Mouse (Mus musculus): ENCODE results near the gene Fat2. TPM values are rescaled to one million over a fixed set of nuclear protein-coding genes. Genes with fewer than 3 reads are reported as not detected.

Gene Fat2
- polyA plus RNA-seq, 1 experiment from 2014 or later: 0.61 TPM

- no peak for DNase-seq (ENCODE audit: low spot score)
- WGBS: 91% methylated on average over 6 of the region's 6 CpGs
Observed at GRCm38 (mm10) chr11:55268580-55268979, 67.8 kb downstream of the Fat2 start.

GRCm38 (mm10) chr11:55265647-55266046, 70.7 kb downstream of the Fat2 start:
- H3K4me3 ChIP-seq (ENCODE audit: low read depth, low read length): no peak overlapping the region
- no peak for TF ChIP-seq EP300 (optimal IDR thresholded peaks at IDR 0.05)
- TF ChIP-seq CTCF (IDR thresholded peaks at IDR 0.05; ENCODE audit: low read depth): no peak
- ATAC-seq (ENCODE audit: low FRiP score, low TSS enrichment): no peak
- no peak overlapping the region for H3K4me2 ChIP-seq (replicated peaks; ENCODE audit: low read depth)
- no peaks in the 10 kb centered on the region for H3K36me3 ChIP-seq (ENCODE audit: control insufficient read depth, insufficient read depth, low read length)
- H3K4me1 ChIP-seq (replicated peaks; ENCODE audit: control insufficient read depth, insufficient read depth): no peaks in the 10 kb centered on the region
- no peaks in the 10 kb centered on the region for H3K27me3 ChIP-seq (ENCODE audit: control insufficient read depth, insufficient read depth, low read length)
- no peak overlapping the region for H3K27ac ChIP-seq (replicated peaks)
- no peak for DNase-seq (ENCODE audit: low spot score)
- H3K9ac ChIP-seq (ENCODE audit: low read length): no peak overlapping the region
- H3K9me3 ChIP-seq (ENCODE audit: control insufficient read depth, low read length): no peaks in the 10 kb centered on the region
- WGBS: 63% methylated on average over 2 of the region's 2 CpGs

More at GRCm38 (mm10) chr11:55268580-55268979, 67.8 kb downstream of the Fat2 start:
- Histone ChIP-seq H3K4me1 (replicated peaks; ENCODE audit: control insufficient read depth, insufficient read depth) (no peaks in the 10 kb centered on the region), H3K9me3 (ENCODE audit: control insufficient read depth, low read length) (no peaks in the 10 kb centered on the region), H3K4me2 (replicated peaks; ENCODE audit: low read depth) (no peak overlapping the region), H3K4me3 (ENCODE audit: low read depth, low read length) (no peak overlapping the region), H3K27ac (replicated peaks) (no peak overlapping the region), H3K36me3 (ENCODE audit: control insufficient read depth, insufficient read depth, low read length) (no peaks in the 10 kb centered on the region), H3K27me3 (ENCODE audit: control insufficient read depth, insufficient read depth, low read length) (no peaks in the 10 kb centered on the region), H3K9ac (ENCODE audit: low read length) (no peak overlapping the region)
- no peak for ATAC-seq (ENCODE audit: low FRiP score, low TSS enrichment)
- TF ChIP-seq CTCF (IDR thresholded peaks at IDR 0.05; ENCODE audit: low read depth) (no peak), EP300 (optimal IDR thresholded peaks at IDR 0.05) (no peak)

- Histone ChIP-seq H3K4me2 (replicated peaks; ENCODE audit: low read depth) (no peak overlapping the region), H3K27me3 (ENCODE audit: control insufficient read depth, insufficient read depth, low read length) (no peaks in the 10 kb centered on the region), H3K27ac (replicated peaks) (no peak overlapping the region), H3K9me3 (ENCODE audit: control insufficient read depth, low read length) (no peaks in the 10 kb centered on the region), H3K4me3 (ENCODE audit: low read depth, low read length) (no peak overlapping the region), H3K4me1 (replicated peaks; ENCODE audit: control insufficient read depth, insufficient read depth) (no peaks in the 10 kb centered on the region), H3K36me3 (ENCODE audit: control insufficient read depth, insufficient read depth, low read length) (no peaks in the 10 kb centered on the region), H3K9ac (ENCODE audit: low read length) (no peak overlapping the region)
- WGBS: 76% methylated on average over 2 of the region's 2 CpGs
- ATAC-seq (ENCODE audit: low FRiP score, low TSS enrichment): no peak
- DNase-seq (ENCODE audit: low spot score): no peak
- TF ChIP-seq EP300 (optimal IDR thresholded peaks at IDR 0.05): no peak
- TF ChIP-seq CTCF (IDR thresholded peaks at IDR 0.05; ENCODE audit: low read depth): no peak
Observed at GRCm38 (mm10) chr11:55264318-55264717, 72.0 kb downstream of the Fat2 start.

GRCm38 (mm10) chr11:55262000-55262399, 74.4 kb downstream of the Fat2 start:
- Histone ChIP-seq H3K4me3 (ENCODE audit: low read depth, low read length) (no peak overlapping the region), H3K9me3 (ENCODE audit: control insufficient read depth, low read length) (no peaks in the 10 kb centered on the region), H3K4me1 (replicated peaks; ENCODE audit: control insufficient read depth, insufficient read depth) (no peaks in the 10 kb centered on the region), H3K27me3 (ENCODE audit: control insufficient read depth, insufficient read depth, low read length) (no peaks in the 10 kb centered on the region), H3K9ac (ENCODE audit: low read length) (no peak overlapping the region), H3K36me3 (ENCODE audit: control insufficient read depth, insufficient read depth, low read length) (no peaks in the 10 kb centered on the region), H3K27ac (replicated peaks) (no peak overlapping the region), H3K4me2 (replicated peaks; ENCODE audit: low read depth) (no peak overlapping the region)
- DNase-seq (ENCODE audit: low spot score) (no peak), ATAC-seq (ENCODE audit: low FRiP score, low TSS enrichment) (no peak)
- WGBS: 54% methylated on average over 5 of the region's 5 CpGs
- TF ChIP-seq EP300 (optimal IDR thresholded peaks at IDR 0.05): no peak
- no peak for TF ChIP-seq CTCF (IDR thresholded peaks at IDR 0.05; ENCODE audit: low read depth)

GRCm38 (mm10) chr11:55261105-55261504, 75.3 kb downstream of the Fat2 start:
- Histone ChIP-seq H3K4me3 (ENCODE audit: low read depth, low read length) (no peak overlapping the region), H3K27ac (replicated peaks) (no peak overlapping the region), H3K27me3 (ENCODE audit: control insufficient read depth, insufficient read depth, low read length) (no peaks in the 10 kb centered on the region), H3K9ac (ENCODE audit: low read length) (no peak overlapping the region), H3K9me3 (ENCODE audit: control insufficient read depth, low read length) (no peaks in the 10 kb centered on the region), H3K4me2 (replicated peaks; ENCODE audit: low read depth) (no peak overlapping the region), H3K4me1 (replicated peaks; ENCODE audit: control insufficient read depth, insufficient read depth) (no peaks in the 10 kb centered on the region), H3K36me3 (ENCODE audit: control insufficient read depth, insufficient read depth, low read length) (no peaks in the 10 kb centered on the region)
- no peak for DNase-seq (ENCODE audit: low spot score)
- no peak for TF ChIP-seq EP300 (optimal IDR thresholded peaks at IDR 0.05)
- TF ChIP-seq CTCF (IDR thresholded peaks at IDR 0.05; ENCODE audit: low read depth): no peak
- ATAC-seq (ENCODE audit: low FRiP score, low TSS enrichment): no peak
- WGBS: 84% methylated on average over 4 of the region's 4 CpGs

GRCm38 (mm10) chr11:55253391-55253790, 83.0 kb downstream of the Fat2 start:
- WGBS: 76% methylated on average over 9 of the region's 9 CpGs
- H3K9me3 ChIP-seq (ENCODE audit: control insufficient read depth, low read length): no peaks in the 10 kb centered on the region
- H3K9ac ChIP-seq (ENCODE audit: low read length): no peak overlapping the region
- no peaks in the 10 kb centered on the region for H3K36me3 ChIP-seq (ENCODE audit: control insufficient read depth, insufficient read depth, low read length)
- ATAC-seq (ENCODE audit: low FRiP score, low TSS enrichment): no peak
- no peak overlapping the region for H3K27ac ChIP-seq (replicated peaks)
- no peak for TF ChIP-seq CTCF (IDR thresholded peaks at IDR 0.05; ENCODE audit: low read depth)
- no peak for TF ChIP-seq EP300 (optimal IDR thresholded peaks at IDR 0.05)
- H3K4me1 ChIP-seq (replicated peaks; ENCODE audit: control insufficient read depth, insufficient read depth): no peaks in the 10 kb centered on the region
- H3K4me3 ChIP-seq (ENCODE audit: low read depth, low read length): no peak overlapping the region
- H3K27me3 ChIP-seq (ENCODE audit: control insufficient read depth, insufficient read depth, low read length): no peaks in the 10 kb centered on the region
- no peak for DNase-seq (ENCODE audit: low spot score)
- no peak overlapping the region for H3K4me2 ChIP-seq (replicated peaks; ENCODE audit: low read depth)

All from stomach, postnatal 0 days (tissue).